9 mouse cellular contexts compared by ENCODE assay signal in the genomic region with DNA sequence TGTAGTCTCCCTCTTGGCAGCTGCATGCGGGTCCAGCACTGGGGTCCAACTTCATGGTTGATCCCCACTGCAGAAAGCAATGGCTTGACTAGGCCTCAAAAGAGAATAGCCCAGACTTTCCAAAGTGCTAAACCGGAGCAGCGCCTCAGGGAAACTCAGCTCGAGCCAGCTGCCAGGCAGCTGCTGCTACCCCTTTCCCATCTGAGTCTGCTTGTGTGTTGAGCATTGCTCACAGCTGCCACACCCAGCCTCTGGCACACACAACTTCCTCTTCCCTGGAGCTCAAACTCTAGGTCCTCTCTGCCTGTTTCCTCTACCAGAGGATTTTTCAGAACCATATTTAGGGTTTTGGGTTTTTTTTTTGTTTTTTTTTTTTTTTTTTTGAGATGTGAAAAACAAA.
A peak's percentile ranks its signal among the peaks of the same experiment; 100 is the strongest.
DNase-seq lines count a peak whose midpoint lies in the region; ATAC-seq and TF ChIP-seq lines count a peak whose summit lies in the region.
"Had no signal": no experiment of that assay in that cellular context is flagged by ENCODE, and none has a peak within 500 bp of the region (broad histone marks: within the 10 kb centered on the region; RNA-seq: fewer than 3 reads in every experiment).

No protein-coding gene starts in this region.

- no peak for TF ChIP-seq POLR2A in bone marrow, adult 2 months (IDR thresholded peaks at IDR 0.05; ENCODE audit: borderline replicate concordance, control insufficient read depth, low read depth, low read length)

- TF ChIP-seq CTCF in bone marrow, adult 2 months (IDR thresholded peaks at IDR 0.05; ENCODE audit: control insufficient read depth, insufficient read depth, low read length): no peak

- no peak overlapping the region for H3K4me3 ChIP-seq in bone marrow, adult 2 months (replicated peaks; ENCODE audit: control insufficient read depth, low read depth, low read length)

- 30% methylated on average over 4 of the region's 4 CpGs for WGBS in bone marrow, adult 2 months

- H3K27ac ChIP-seq in bone marrow, adult 2 months (ENCODE audit: control insufficient read depth, insufficient read depth, low read depth, low read length, poor library complexity): peak overlapping the region; percentile 27; the same call in 1 of the 2 replicates

- peak; percentile 94 for ATAC-seq in granulocyte monocyte progenitor cell, adult 5-6 weeks (replicated peaks; ENCODE audit: poor library complexity, severe bottlenecking)
- ATAC-seq in megakaryocyte, adult 5-6 weeks (ENCODE audit: poor library complexity, severe bottlenecking): peak; percentile 91
- ATAC-seq in erythroblast, adult 5-6 weeks (replicated peaks; ENCODE audit: low FRiP score, poor library complexity, severe bottlenecking): no peak

- H3K4me1 ChIP-seq in bone marrow, adult 2 months (ENCODE audit: control insufficient read depth, insufficient read depth, low read length): no peaks in the 10 kb centered on the region; the same call in 1 of the 2 replicates

- peak; percentile 64 to 69 for DNase-seq in lung, adult 18-20 months
- DNase-seq in lung, postnatal 14 days: no peak
- DNase-seq in natural killer cell, adult 2 months (ENCODE audit: low spot score in 2 of 2): no peak
- no peak for DNase-seq in frontal cortex, postnatal 14 days (ENCODE audit: low spot score in 2 of 2)
- DNase-seq: adrenal gland, postnatal 36 days had no signal

Comparison
In these comparisons a context has a peak if more than half of its experiments do, and no peak if none do; other contexts are left out.
1. DNase-seq: peak in lung, adult 18-20 months (2 of 2); none in lung, postnatal 14 days (single experiment), natural killer cell, adult 2 months (0 of 2) and frontal cortex, postnatal 14 days (0 of 2).